Mouse (Mus musculus): ENCODE measurements around the gene Opn1sw.

The Opn1sw gene

GRCm38 (mm10) chr6:29388052-29388518 lies at the start of gene Opn1sw:
Gene Opn1sw, minus strand, starts transcription at chr6:29388468.
- DNase-seq (ENCODE audit: low spot score): no peak

GRCm38 (mm10) chr6:29436461-29436934 lies 48.2 kb upstream of the Opn1sw start:
- no peak for DNase-seq (ENCODE audit: low spot score)

- DNase-seq (ENCODE audit: low spot score): no peak
Measured at GRCm38 (mm10) chr6:29435940-29436451, 47.7 kb upstream of the Opn1sw start.

GRCm38 (mm10) chr6:29434911-29435691 lies 46.8 kb upstream of the Opn1sw start:
- no peak for DNase-seq (ENCODE audit: low spot score)

- DNase-seq (ENCODE audit: low spot score): no peak
Measured at GRCm38 (mm10) chr6:29433804-29434795, 45.8 kb upstream of the Opn1sw start.

- DNase-seq (ENCODE audit: low spot score): no peak
Measured at GRCm38 (mm10) chr6:29433038-29433803, 45.0 kb upstream of the Opn1sw start, which contains the start of gene Flnc. Gene Flnc, plus strand, starts transcription at chr6:29433256.

GRCm38 (mm10) chr6:29432676-29433037 lies 44.4 kb upstream of the Opn1sw start:
- no peak for DNase-seq (ENCODE audit: low spot score)

GRCm38 (mm10) chr6:29432156-29432555 lies 43.9 kb upstream of the Opn1sw start:
- no peak for DNase-seq (ENCODE audit: low spot score)

- no peak for DNase-seq (ENCODE audit: low spot score)
Measured at GRCm38 (mm10) chr6:29431473-29431872, 43.2 kb upstream of the Opn1sw start.

GRCm38 (mm10) chr6:29430681-29431420 lies 42.6 kb upstream of the Opn1sw start:
- no peak for DNase-seq (ENCODE audit: low spot score)

GRCm38 (mm10) chr6:29428171-29428570 lies 39.9 kb upstream of the Opn1sw start:
- no peak for DNase-seq (ENCODE audit: low spot score)

GRCm38 (mm10) chr6:29426331-29426730 lies 38.1 kb upstream of the Opn1sw start:
- no peak for DNase-seq (ENCODE audit: low spot score)

GRCm38 (mm10) chr6:29425118-29425517 lies 36.9 kb upstream of the Opn1sw start:
- no peak for DNase-seq (ENCODE audit: low spot score)

GRCm38 (mm10) chr6:29420596-29420995 lies 32.3 kb upstream of the Opn1sw start:
- no peak for DNase-seq (ENCODE audit: low spot score)

GRCm38 (mm10) chr6:29415446-29415845 lies 27.2 kb upstream of the Opn1sw start:
- DNase-seq (ENCODE audit: low spot score): peak; percentile 49

- no peak for DNase-seq (ENCODE audit: low spot score)
Measured at GRCm38 (mm10) chr6:29406412-29406811, 18.1 kb upstream of the Opn1sw start.

- no peak for DNase-seq (ENCODE audit: low spot score)
Measured at GRCm38 (mm10) chr6:29402693-29403342, 14.6 kb upstream of the Opn1sw start.

GRCm38 (mm10) chr6:29399851-29400250 lies 11.6 kb upstream of the Opn1sw start:
- DNase-seq (ENCODE audit: low spot score): no peak

GRCm38 (mm10) chr6:29397575-29397974 lies 9.3 kb upstream of the Opn1sw start:
- no peak for DNase-seq (ENCODE audit: low spot score)
